Mouse (Mus musculus) small intestine, adult 2 months (tissue): ENCODE measurements around the gene Gm10750.

Experiments used
- CTCF ChIP-seq: fragments of 200-500 bp; IDR thresholded peaks from 2 replicates; pipeline ENCODE4 v1.5.1; 2012; ENCODE audit warnings: low read depth, mild to moderate bottlenecking, control low read depth, inconsistent platforms, low read length, moderate library complexity, mixed read lengths; ENCODE audit not compliant: insufficient replicate concordance, insufficient read length; ENCODE audit errors: extremely low read depth
- POLR2A ChIP-seq: fragments of 200-500 bp; IDR thresholded peaks from 2 replicates; pipeline ENCODE4 v1.6.1; 2012; ENCODE audit warnings: low read depth, mild to moderate bottlenecking, control low read depth, inconsistent platforms, low read length, moderate library complexity

- TF ChIP-seq CTCF (no peak), POLR2A (no peak)
These were observed 21.9 kb downstream of the Gm10750 start for GRCm38 (mm10) chr2:148995133-148995532.
